Mouse (Mus musculus): ENCODE measurements around the gene Ccdc177. TPM values are rescaled to one million over a fixed set of nuclear protein-coding genes. Genes with fewer than 3 reads are reported as not detected.

The Ccdc177 gene
- polyA plus RNA-seq, 1 experiment: not detected

DNA sequence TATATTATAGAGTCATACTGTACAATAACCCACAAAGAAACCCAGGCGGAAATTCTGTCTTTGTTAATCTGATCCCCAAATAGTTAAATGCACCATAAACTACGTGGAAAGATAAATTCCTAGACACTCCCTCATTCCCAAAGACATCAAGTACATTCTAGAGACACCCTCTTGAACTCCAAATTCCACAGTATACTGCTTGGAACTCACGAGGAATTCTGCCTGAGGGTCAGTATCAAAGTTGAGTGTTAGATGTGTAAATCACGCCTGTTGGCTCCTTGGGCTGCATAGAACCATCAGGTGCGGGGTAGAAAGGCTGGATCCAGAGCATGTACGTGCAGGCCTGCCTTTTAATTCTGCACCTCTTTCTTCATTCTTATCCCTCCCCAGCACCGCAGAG, 14.3 kb upstream of the Ccdc177 start:
- no peak for TF ChIP-seq MYOD1 (IDR thresholded peaks at IDR 0.05; ENCODE audit: control insufficient read depth, insufficient read length, low read depth)
- TF ChIP-seq MYOG (IDR thresholded peaks at IDR 0.05; ENCODE audit: control insufficient read depth, extremely low read depth, insufficient read length): no peak
- no peak for TF ChIP-seq CTCF (IDR thresholded peaks at IDR 0.05; ENCODE audit: control insufficient read depth, insufficient read depth, insufficient read length)

DNA sequence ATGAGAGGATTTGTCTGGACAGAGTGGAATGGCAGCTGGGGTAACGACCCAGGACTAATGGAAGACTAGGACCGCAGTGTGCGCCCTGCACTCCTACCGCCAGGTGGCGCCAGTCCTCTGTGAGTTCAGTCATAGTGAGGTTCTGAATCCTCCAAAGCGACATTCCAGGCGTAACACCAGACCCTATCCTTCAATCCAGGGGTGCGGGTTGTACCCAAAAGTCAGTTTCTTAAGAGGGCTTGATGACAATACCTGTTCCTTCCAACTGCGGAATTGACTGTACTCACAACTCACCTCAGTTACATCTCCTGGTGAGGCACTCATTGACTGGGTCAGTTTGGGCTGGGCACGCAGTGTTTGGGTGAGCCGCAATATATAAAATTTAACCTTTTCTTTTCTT, 9.2 kb upstream of the Ccdc177 start:
- TF ChIP-seq CTCF (IDR thresholded peaks at IDR 0.05; ENCODE audit: control insufficient read depth, insufficient read depth, insufficient read length): peak; percentile 97
- TF ChIP-seq USF1 (IDR thresholded peaks at IDR 0.05; ENCODE audit: low read depth): no peak
- no peak for TF ChIP-seq MYOG (IDR thresholded peaks at IDR 0.05; ENCODE audit: control insufficient read depth, extremely low read depth, insufficient read length)
- TF ChIP-seq FOSL1 (IDR thresholded peaks at IDR 0.05; ENCODE audit: insufficient read depth, low read length, poor library complexity, severe bottlenecking): no peak
- no peak for TF ChIP-seq MAX (IDR thresholded peaks at IDR 0.05)
- TF ChIP-seq CEBPB (IDR thresholded peaks at IDR 0.05; ENCODE audit: low read depth): no peak
- no peak for TF ChIP-seq MYOD1 (IDR thresholded peaks at IDR 0.05; ENCODE audit: control insufficient read depth, insufficient read length, low read depth)
- Histone ChIP-seq H3K27me3 (ENCODE audit: control insufficient read depth, insufficient read depth, insufficient read length) (peaks cover 15% of the 10 kb centered on the region), H3K79me2 (ENCODE audit: control insufficient read depth, insufficient read depth) (no peaks in the 10 kb centered on the region), H3ac (ENCODE audit: control insufficient read depth, insufficient read length, low read depth) (no peak overlapping the region), H3K4me3 (ENCODE audit: insufficient read depth, poor library complexity, severe bottlenecking) (no peak overlapping the region), H3K79me3 (ENCODE audit: low read depth) (no peaks in the 10 kb centered on the region), H3K36me3 (ENCODE audit: control insufficient read depth, insufficient read depth) (no peaks in the 10 kb centered on the region)

More for the DNA sequence above, 14.3 kb upstream of the Ccdc177 start:
- H3K4me3 ChIP-seq (ENCODE audit: insufficient read depth, poor library complexity, severe bottlenecking): no peak overlapping the region
- H3K36me3 ChIP-seq (ENCODE audit: control insufficient read depth, insufficient read depth): no peaks in the 10 kb centered on the region
- H3K79me2 ChIP-seq (ENCODE audit: control insufficient read depth, insufficient read depth): no peaks in the 10 kb centered on the region
- no peaks in the 10 kb centered on the region for H3K27me3 ChIP-seq (ENCODE audit: control insufficient read depth, insufficient read depth, insufficient read length)
- H3ac ChIP-seq (ENCODE audit: control insufficient read depth, insufficient read length, low read depth): no peak overlapping the region
- no peaks in the 10 kb centered on the region for H3K79me3 ChIP-seq (ENCODE audit: low read depth)

GRCm38 (mm10) chr12:80764116-80764515, 3.6 kb upstream of the Ccdc177 start:
- Histone ChIP-seq H3K36me3 (ENCODE audit: control insufficient read depth, insufficient read depth) (no peaks in the 10 kb centered on the region), H3K79me3 (ENCODE audit: low read depth) (no peaks in the 10 kb centered on the region), H3K27me3 (ENCODE audit: control insufficient read depth, insufficient read depth, insufficient read length) (peaks cover 33% of the 10 kb centered on the region), H3ac (ENCODE audit: control insufficient read depth, insufficient read length, low read depth) (no peak overlapping the region), H3K79me2 (ENCODE audit: control insufficient read depth, insufficient read depth) (no peaks in the 10 kb centered on the region), H3K4me3 (ENCODE audit: insufficient read depth, poor library complexity, severe bottlenecking) (no peak overlapping the region)
- TF ChIP-seq CTCF (IDR thresholded peaks at IDR 0.05; ENCODE audit: control insufficient read depth, insufficient read depth, insufficient read length) (no peak), MYOG (IDR thresholded peaks at IDR 0.05; ENCODE audit: control insufficient read depth, extremely low read depth, insufficient read length) (no peak), CEBPB (IDR thresholded peaks at IDR 0.05; ENCODE audit: low read depth) (no peak), FOSL1 (IDR thresholded peaks at IDR 0.05; ENCODE audit: insufficient read depth, low read length, poor library complexity, severe bottlenecking) (no peak), USF1 (IDR thresholded peaks at IDR 0.05; ENCODE audit: low read depth) (no peak), MAX (IDR thresholded peaks at IDR 0.05) (no peak), MYOD1 (IDR thresholded peaks at IDR 0.05; ENCODE audit: control insufficient read depth, insufficient read length, low read depth) (no peak)

GRCm38 (mm10) chr12:80762982-80763381, 2.5 kb upstream of the Ccdc177 start:
- peaks cover 45% of the 10 kb centered on the region for H3K27me3 ChIP-seq (ENCODE audit: control insufficient read depth, insufficient read depth, insufficient read length)

DNA sequence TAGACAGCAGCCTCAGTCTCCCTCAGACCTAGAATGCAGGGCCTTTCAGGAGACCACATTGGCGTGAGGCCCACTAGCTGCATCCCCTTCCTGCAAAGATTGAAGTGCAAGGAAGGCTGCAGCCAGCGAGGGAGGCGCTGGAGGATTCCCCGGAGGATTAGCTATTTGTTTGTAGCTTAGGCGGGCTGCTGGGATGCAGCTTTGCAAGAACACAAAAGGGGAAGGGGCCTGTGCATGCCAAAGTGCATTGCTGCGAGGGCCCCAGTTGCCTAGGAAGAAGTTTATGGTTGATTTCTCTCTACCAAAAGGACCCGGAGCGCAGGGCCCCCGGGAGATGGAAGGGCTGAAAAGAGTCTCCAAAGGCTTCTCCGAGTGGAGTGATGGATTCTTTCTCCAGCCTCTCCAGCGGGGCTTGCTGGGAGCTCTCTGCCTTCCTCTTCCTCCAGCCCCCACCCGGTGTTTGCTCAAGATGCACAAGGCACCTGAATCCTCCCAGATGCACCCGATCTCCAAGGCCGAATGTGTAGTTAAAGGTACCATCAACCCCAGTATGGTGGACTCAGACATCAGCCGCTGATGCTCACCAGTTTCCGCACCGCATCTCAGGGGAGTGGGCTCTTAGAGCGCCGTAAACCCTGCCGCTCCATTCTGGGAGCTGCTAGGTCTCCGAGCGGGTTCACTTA, 633 bp downstream of the Ccdc177 start:
- no peak for TF ChIP-seq MYOG (IDR thresholded peaks at IDR 0.05; ENCODE audit: control insufficient read depth, extremely low read depth, insufficient read length)
- TF ChIP-seq CEBPB (IDR thresholded peaks at IDR 0.05; ENCODE audit: low read depth): no peak
- no peaks in the 10 kb centered on the region for H3K79me2 ChIP-seq (ENCODE audit: control insufficient read depth, insufficient read depth)
- no peaks in the 10 kb centered on the region for H3K79me3 ChIP-seq (ENCODE audit: low read depth)
- H3K27me3 ChIP-seq (ENCODE audit: control insufficient read depth, insufficient read depth, insufficient read length): peaks cover 55% of the 10 kb centered on the region
- H3K36me3 ChIP-seq (ENCODE audit: control insufficient read depth, insufficient read depth): no peaks in the 10 kb centered on the region
- no peak overlapping the region for H3K4me3 ChIP-seq (ENCODE audit: insufficient read depth, poor library complexity, severe bottlenecking)
- H3ac ChIP-seq (ENCODE audit: control insufficient read depth, insufficient read length, low read depth): no peak overlapping the region

More at GRCm38 (mm10) chr12:80762982-80763381, 2.5 kb upstream of the Ccdc177 start:
- Histone ChIP-seq H3K79me2 (ENCODE audit: control insufficient read depth, insufficient read depth) (no peaks in the 10 kb centered on the region), H3K4me3 (ENCODE audit: insufficient read depth, poor library complexity, severe bottlenecking) (no peak overlapping the region), H3ac (ENCODE audit: control insufficient read depth, insufficient read length, low read depth) (no peak overlapping the region), H3K79me3 (ENCODE audit: low read depth) (no peaks in the 10 kb centered on the region), H3K36me3 (ENCODE audit: control insufficient read depth, insufficient read depth) (no peaks in the 10 kb centered on the region)
- TF ChIP-seq CTCF (IDR thresholded peaks at IDR 0.05; ENCODE audit: control insufficient read depth, insufficient read depth, insufficient read length) (no peak), FOSL1 (IDR thresholded peaks at IDR 0.05; ENCODE audit: insufficient read depth, low read length, poor library complexity, severe bottlenecking) (no peak), MAX (IDR thresholded peaks at IDR 0.05) (no peak), USF1 (IDR thresholded peaks at IDR 0.05; ENCODE audit: low read depth) (no peak), MYOG (IDR thresholded peaks at IDR 0.05; ENCODE audit: control insufficient read depth, extremely low read depth, insufficient read length) (no peak), MYOD1 (IDR thresholded peaks at IDR 0.05; ENCODE audit: control insufficient read depth, insufficient read length, low read depth) (no peak), CEBPB (IDR thresholded peaks at IDR 0.05; ENCODE audit: low read depth) (no peak)

- Histone ChIP-seq H3ac (ENCODE audit: control insufficient read depth, insufficient read length, low read depth) (no peak overlapping the region), H3K36me3 (ENCODE audit: control insufficient read depth, insufficient read depth) (no peaks in the 10 kb centered on the region), H3K79me3 (ENCODE audit: low read depth) (no peaks in the 10 kb centered on the region), H3K79me2 (ENCODE audit: control insufficient read depth, insufficient read depth) (no peaks in the 10 kb centered on the region), H3K4me3 (ENCODE audit: insufficient read depth, poor library complexity, severe bottlenecking) (no peak overlapping the region), H3K27me3 (ENCODE audit: control insufficient read depth, insufficient read depth, insufficient read length) (peaks cover 56% of the 10 kb centered on the region)
- TF ChIP-seq CTCF (IDR thresholded peaks at IDR 0.05; ENCODE audit: control insufficient read depth, insufficient read depth, insufficient read length) (no peak), CEBPB (IDR thresholded peaks at IDR 0.05; ENCODE audit: low read depth) (no peak), MAX (IDR thresholded peaks at IDR 0.05) (no peak), USF1 (IDR thresholded peaks at IDR 0.05; ENCODE audit: low read depth) (no peak), FOSL1 (IDR thresholded peaks at IDR 0.05; ENCODE audit: insufficient read depth, low read length, poor library complexity, severe bottlenecking) (no peak), MYOG (IDR thresholded peaks at IDR 0.05; ENCODE audit: control insufficient read depth, extremely low read depth, insufficient read length) (no peak), MYOD1 (IDR thresholded peaks at IDR 0.05; ENCODE audit: control insufficient read depth, insufficient read length, low read depth) (no peak)
Measured at GRCm38 (mm10) chr12:80759387-80759712, 1.1 kb downstream of the Ccdc177 start.
